Mouse (Mus musculus) R1 (cell line): ENCODE measurements around the gene Gm21987.

Source experiments
- DNase-seq: peaks from one replicate; pipeline ENCODE4 v3.0.0-alpha.2; 2018; ENCODE audit warnings: low read depth, low spot score

Gene Gm21987

DNA sequence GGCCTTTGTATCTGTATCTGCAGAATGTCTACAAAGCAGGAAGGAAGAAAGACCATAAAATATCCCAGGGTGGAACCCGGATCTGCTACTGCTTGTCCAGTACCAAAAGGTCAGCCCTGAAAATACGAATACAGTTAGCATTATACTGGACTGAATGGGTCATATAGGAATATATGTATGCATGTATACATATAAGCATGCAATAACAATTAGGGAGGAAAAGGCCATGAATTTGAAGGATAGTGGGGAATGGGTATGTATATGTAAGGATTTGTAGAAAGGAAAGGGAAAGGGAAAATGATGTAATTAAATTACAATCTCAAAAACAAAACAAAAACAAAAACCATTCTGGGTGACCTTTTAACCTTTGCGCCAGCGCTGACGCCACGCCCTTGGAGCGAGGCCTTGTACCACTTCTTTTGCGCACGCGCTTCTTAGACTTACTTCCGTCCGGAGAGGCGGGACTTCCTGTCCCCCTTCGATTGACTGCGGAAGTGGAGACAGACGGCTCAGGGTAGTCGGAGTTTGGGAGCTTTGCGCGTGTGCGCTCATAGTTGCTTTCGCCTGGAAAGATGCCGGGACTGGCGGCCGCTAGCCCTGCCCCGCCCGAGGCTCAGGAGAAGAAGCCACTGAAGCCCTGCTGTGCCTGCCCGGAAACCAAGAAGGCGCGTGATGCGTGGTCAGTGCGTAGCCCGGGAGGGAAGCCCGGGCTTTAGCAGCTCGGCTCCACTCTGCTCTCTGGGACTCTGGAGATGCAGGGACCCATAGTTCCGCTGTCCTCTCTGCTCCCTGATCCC, at the start of gene Gm21987, which contains the start of gene Cox17:
Gene Gm21987 (plus strand): TSS at position 512 of the 797 bp plus-strand sequence.
Gene Cox17 (plus strand): TSS at position 463 of the 797 bp plus-strand sequence.
- peak; percentile 98 for DNase-seq

DNA sequence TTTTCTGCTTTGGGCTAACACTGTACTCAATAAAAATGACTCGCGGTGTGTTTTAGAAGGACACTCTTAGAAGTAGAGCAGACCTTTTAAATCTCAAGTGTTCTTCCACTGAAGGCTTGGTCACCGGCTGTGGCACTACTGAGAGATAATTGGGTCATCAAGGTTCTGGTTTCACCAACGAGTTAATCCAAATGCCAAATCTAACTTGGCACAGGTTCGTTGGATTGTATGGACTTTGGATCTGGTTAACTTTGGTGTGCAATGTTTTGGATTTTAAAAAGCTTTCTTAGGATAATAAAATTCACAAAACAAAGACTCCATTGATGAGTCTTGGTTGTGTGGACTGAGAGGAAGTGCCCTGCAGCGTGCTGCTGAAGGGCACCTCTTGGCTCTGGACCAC, 48.4 kb upstream of the Gm21987 start:
- DNase-seq = no peak

DNA sequence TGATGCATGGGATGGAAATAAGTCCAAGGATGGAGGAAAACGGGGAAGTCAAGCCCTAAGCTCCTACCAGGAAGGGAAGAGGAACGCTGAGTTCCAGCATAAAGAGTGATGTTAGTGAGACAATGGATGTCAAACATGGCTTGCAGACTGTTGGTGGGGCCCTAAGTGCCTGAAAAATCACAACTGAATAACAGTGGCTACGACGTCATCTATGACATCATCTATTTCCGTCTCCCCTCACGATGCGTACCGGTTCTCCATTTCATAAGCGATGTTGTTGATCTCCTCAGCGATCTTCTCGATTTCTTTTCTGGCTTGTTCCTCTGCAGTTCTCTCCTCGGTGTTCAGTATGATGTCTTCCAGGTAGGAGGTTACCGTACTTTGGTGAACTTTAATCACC, 44.5 kb upstream of the Gm21987 start:
- DNase-seq = no peak

DNA sequence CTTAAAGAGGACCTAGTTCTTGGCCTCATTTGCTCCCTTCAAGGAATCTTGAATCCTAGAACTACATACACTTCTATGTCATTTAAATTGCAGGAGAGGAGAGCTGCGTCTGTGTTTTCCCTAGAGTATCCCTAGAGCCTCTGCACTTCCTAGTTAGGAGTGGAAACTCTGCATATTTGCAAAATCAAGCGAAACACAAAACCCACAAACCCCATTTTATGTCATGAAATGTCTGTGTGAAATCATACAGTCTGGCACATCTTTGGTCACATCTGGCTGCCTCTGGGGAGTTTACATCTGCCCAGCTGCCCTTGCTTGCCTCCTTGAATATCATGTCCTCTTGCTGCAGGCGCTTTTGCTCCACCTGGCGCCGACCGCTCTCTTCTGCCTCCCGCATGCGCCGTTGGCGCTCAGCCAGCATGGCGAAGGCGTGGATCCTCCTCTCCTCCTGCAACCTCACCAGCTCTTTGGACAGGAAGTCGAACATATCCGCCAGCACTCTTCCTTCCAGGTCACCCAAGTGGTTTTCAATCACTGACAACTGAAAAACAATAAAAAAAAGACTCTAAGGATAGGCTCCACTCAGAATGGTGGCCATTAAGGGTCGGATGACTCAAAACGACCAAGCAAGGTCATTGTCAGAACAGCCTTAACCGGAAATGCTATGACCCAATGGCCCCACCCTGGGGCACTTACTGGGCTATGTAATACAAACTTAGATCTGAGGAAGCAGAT, 42.2 kb upstream of the Gm21987 start:
- DNase-seq = peak; percentile 82

DNA sequence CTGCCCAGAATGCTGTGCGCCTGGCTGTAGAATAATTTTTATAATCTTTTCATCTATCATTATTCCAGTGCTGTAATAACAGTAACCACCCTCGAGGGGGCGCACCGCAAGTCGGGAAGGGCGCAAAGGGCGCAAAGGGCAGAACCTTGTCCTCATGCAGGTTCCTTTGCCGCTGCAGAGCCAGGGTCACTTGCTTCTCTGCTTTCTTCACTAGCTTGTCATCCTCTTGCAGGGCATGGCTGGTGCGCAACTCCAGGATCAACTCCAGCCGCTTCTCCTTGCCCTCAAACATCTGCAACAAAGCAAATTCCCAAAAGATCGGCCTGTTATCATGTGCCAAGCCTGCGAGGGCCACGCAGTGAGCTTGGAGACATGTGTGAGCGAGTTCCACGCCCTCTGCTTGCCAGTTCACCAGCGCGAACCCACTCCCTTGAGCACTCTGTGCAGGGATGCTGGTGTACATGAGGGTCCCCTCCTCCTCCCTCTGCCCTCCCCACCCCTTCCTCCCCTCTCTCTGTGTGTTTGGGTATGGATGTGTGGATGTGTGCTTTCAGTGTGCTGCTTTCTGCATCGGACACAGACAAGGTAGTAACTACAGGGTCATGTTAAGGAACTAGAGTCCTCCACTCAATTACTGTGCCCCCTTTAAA, 40.1 kb upstream of the Gm21987 start:
- DNase-seq = peak; percentile 62

DNA sequence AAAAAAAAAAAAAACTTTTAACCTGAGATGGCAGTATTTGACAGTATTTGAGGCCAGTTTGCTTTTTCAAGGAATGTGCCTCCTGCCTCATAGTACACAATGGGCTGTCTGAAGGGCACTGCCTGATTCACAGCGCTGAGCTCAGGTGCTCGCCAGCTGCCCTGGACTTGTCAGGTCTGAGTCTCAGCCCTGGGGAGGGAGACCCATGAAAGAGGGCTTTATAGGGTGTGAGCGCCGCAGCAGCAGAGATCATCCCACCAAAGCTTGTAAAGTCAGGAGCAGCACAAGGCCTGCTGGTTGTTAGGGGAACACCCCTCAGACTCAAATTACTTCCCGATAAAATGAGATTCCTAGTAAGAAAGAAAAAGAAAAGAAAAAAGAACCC, 39.6 kb upstream of the Gm21987 start:
- DNase-seq = peak; percentile 18

DNA sequence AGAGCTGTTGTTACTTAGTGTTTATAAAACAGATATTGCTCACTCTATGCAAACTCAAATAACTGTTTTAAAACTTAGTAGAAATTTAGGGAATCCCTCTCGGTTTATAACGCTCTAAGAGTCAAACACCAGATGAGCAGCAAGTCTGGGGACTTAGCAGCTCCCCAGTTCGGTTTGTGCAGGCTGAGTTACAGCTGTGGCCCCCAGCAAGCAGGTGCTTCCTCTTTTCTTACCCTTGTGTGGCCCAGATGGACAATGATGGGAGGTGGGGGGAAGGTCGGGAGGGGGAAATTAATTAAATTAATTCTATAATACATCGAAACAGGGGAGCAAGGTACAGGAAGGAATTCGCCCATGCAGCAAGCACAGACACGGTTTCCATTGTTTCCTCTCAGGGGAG, 39.2 kb upstream of the Gm21987 start:
- no peak for DNase-seq

DNA sequence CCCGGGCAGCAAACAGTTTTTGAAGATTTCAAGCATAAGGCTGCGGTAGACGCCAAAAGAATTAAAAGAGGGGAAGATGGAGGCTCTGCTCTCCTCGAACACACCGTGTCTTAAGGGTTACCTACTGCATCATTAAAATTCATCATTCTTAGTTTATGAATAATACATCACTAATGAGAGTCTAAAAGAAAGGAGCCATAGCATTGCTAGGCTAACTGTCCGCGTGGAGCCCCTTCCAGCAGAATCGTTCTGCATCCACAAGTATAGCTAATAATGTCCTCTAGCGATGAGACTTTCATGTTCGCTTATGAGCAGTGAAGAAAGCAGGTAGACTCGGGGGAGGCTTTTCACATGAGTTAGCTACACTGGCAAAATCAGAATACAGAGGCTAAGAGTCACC, 38.6 kb upstream of the Gm21987 start:
- no peak for DNase-seq

DNA sequence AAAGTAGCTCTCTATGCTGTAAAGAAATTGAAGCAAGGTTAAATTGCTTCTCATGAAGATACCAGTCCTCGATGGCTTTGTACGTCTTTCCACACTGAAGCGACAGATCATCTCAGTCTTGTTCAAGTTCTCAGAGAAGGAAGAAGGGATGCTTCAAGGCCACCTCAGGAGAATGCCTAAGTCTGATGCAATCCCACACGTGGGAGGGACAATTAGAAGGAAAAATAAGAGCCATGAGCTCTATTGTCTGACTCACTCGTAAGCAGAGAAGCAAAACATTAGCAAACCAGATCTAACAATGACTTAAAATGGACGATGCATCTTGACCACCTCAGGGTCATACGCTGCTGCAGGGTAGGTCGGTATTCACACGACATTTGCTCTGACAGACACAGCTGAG, 28.3 kb upstream of the Gm21987 start:
- DNase-seq = no peak

DNA sequence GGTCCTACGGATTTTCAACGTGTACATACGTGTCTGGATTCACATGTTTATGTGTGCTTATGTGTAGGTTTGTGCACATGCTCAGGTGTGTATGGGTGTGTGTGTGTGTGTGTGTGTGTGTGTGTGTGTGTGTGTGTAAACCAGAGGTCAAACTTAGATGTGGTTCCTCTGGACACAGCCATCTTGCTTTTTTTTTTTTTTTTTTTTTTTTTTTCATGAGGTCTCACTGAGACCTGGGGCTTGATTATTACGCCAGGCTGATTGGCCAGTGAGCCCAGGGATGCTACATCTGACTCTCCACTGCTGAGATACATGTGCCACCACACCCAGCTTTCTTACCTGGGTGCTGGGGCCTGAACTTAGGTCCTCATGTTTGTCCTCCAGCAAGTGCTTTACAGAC, 27.8 kb upstream of the Gm21987 start:
- DNase-seq = no peak

DNA sequence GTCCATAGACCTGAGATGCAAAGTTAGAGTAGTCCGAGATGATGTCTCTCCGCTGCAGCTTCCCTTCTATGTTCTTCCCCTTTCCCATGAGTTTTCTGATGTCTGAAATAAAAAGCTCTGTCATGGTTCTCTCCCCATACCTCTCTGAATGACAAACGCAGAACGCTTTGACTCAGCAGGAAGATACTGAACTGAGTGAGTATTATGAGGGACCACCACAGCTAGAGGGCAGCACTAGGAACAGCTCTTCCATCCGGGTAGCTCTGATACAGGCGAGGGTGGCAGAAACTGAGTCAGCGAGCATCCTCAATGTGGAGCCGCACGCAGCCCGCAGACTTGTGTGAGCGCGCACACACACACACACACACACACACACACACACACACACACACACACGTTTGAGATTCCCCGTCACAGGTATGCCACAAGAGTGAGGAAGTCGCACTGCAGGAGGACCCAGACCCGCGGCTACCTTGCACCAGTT, 25.3 kb upstream of the Gm21987 start:
- peak; percentile 91 for DNase-seq

DNA sequence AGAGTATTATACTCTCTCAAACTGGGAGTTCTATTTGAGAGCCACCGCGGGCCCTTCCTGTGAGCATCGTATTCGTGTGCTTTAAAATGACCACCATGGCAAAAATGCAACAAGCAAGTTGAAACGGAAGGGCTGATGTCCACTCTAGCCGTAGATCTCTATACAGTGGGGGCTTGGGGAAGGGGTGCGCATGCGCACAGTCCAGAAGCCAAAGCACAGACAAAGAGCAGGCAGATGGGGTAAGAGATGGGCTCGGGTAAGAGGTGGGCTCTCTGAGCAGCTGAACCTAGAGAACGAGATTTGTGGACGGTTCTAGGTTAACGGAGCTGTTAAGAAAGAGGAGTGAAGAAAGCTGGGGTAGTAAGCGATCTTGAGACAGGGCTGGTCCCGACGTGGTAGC, 22.5 kb upstream of the Gm21987 start:
- DNase-seq = peak; percentile 78

DNA sequence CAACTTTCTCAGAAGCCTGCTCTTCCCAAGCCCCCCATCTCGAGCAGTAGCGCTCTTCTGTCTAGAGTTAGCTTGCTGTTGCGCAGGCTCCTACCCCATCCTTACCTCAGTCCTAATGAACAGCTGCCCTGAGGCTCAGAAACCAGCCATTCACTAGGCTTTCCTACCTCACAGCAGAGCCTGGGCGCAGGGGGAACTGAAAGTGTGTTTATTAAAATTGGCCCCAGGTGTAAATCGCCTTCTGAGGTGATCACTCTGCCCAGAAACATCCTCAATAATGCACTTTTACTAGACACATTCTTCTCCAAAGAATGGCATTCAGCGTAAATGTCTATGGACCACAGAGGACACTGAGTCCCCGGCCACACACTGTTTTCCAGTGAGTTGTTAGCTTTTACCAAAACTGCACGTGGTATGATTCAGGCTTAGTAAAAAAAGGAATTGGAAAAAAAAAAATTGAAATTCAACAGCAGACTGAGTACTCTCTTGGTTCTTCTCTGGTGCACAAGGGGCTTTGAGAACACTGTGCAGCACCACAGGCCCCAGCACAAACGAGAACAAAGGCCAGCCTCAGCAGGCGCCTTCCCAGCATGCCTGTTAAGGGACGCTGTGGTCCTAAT, 20.0 kb upstream of the Gm21987 start:
- no peak for DNase-seq

DNA sequence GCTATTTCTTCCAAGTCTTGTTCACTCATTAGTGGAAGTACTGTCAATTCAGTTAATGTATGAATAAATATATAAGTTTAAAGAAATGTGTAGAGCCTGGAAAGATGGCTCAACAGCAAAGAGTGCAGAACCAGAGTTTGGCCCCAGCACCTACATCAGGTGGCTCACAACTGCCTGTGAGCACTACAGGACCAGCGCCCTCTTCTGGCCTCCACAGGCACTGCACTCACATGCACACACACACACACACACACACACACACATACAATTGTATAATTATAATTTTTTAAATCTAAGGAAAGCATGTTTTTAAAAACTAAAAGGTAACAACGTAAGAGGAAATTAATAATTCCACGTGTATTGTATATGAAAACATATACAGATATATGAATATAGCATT, 17.5 kb upstream of the Gm21987 start:
- DNase-seq = peak; percentile 28

DNA sequence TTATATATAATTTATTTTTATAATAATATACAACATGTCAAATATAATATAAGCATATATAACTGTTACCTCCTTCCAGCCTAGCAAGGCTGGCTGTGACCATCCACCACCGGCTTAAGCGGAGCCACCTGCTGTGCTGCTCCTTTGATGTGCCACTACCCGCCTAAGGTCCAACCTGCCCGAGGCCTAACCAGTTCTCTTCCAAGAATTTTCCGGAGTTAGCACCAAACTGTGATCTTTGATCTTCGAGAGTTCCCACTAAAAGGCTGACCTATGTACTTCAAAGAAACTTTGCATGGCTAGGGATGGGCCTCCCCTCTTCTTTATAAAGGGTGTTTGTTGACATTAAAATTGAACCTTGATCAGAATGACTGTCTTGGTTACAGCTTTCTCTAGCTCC, 12.4 kb upstream of the Gm21987 start:
- DNase-seq = no peak

DNA sequence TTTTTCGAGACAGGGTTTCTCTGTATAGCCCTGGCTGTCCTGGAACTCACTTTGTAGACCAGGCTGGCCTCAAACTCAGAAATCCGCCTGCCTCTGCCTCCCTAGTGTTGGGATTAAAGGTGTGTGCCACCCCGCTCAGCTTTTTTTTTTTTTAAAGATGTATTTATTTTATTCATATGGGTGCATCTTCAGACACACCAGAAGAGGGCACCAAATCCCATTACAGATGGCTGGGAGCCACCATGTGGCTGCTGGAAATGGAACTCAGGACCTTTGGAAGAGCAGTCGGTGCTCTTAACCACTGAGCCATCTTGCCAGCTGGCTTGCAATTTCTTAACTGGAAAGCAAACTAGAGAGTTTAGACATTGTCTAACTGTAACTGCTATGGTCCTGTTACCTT, 8.8 kb upstream of the Gm21987 start:
- DNase-seq = peak; percentile 29

DNA sequence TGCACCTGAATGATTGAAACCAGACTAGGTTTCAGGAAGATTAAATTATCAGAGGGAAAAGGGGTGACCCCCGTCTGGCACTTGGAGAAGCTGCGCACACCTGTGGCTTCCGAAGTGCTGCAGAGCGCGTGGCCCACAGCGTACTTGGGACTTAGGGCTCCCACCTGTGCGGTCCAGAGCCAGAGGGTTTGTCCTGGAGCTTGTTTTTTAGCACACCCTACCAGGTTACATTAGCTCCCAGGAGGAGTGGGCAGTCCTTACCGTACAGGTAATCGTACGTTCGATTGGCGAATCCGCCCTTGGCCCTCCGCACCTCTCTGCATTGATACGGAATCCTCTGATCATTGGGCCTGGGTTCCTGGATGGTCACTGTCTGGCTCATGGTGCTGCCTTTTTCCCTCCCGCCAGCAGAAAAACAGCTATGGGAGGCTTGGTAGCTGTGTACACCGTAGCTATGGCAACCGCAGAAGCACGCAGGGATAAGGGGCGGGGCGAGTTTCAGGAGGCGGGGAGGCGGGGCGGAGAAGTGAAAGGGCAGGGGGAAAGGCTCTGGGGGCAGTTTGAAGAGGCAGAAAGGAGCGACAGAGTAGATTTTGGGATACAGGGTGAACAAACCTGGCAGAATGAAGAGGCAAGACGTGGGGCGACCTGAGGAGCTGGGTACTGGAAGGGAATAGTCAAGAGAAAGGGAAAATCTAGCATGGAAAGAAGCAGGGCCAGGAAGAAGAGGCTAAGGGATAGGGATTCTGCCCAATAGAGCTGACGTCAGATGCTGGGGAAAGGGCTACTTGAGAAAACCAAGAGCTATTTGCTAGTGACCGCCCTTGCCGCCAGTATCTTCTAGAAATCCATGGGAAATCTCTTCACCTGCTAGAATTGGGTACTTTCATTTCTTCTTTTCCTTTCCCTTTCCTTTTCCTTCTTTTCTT, 5.2 kb upstream of the Gm21987 start, which contains the start of gene Maats1:
Gene Maats1 (minus strand): TSS at position 748 of the 929 bp plus-strand sequence.
- peak; percentile 94 for DNase-seq

DNA sequence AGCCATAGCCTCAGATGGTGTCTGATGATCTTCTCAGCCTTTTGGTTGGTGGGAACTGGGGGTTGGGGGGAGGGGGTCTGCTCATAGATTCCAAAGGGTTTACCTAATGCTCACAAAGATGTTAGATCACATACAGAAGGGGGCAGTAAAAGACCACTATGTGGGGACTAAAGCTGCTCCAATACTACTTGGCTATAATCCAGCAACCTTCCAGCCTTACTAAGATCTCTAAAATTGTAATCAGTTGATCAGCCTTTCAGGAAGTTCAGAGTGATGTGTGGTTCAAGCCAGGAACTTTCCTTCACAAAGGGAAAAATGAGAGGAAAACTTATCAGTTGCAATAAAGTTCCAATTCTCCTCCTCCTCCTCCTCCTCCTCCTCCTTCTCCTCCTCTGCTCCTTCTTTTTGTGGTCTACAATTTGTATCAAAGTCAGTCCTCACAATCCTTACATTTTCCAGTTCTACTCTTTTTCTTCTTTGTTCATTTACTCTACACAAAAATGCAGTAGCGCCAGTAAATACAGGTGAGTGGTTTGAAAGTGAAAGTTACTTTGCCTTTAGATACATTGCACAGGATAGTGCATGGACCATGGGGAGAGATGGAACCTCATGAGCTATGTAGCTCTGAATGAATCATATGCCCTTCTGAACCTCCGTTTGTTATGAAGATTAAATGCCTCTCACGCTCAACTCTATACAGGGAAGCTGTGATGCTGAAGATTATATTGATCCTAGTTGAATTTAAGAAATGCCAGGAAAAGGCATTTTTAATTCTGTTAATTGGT, 1.7 kb upstream of the Gm21987 start:
- DNase-seq = peak; percentile 81

DNA sequence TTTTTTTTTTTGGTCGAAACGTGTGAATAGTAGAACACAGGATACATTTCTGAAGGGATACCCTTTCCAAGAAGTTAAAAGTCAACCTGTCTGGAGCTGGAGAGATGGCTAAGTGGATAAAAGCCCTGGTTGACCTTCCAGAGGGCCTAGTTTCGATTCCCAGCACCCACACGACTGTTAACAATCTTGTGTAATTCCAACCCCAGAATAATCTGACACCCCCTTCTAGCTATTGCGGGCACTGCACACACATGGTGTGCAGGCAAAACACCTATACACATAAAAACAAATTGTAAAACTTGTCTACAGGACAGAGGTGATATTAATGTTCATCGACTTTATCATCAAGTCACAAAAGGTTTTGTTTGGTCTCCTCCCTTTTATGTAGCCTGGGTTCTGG, 748 bp downstream of the Gm21987 start:
- no peak for DNase-seq

DNA sequence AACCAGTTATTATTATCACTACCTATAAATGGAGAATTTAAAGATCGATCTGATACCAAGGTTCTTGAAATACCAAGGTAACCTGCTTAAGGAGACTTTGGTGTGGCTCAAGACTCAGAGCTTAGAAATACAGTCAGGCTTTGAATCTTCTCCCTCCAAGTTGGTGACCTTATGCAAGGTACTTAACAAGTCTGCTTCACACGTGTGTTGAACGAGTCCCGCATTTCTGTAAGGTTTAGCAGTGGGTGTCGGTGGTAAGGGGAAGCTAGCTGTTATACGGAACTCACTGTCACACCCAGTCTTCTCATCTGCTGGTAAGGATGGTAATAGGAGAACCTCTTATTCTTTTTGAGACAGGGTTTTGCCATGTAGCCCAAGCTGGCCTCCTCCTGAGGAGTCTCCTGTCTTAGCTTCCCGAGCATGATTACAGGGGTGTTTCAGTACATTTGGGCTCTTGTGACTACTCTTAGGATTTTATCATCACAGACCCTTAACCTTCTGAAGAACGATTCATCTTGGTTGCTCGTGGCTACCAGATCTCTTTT, 1.4 kb downstream of the Gm21987 start:
- DNase-seq = peak; percentile 16
